Mouse (Mus musculus) ES-Bruce4 (cell line): ENCODE measurements around the gene Pld2.
"Not testable (repeated sequence)": the region's sequence is repeated elsewhere in the genome, so short reads cannot be mapped to it uniquely, and the experiment has no call there.

Experiments
- CTCF ChIP-seq: IDR thresholded peaks from one replicate; pipeline ENCODE4 v1.8.1; 2011; ENCODE audit warnings: low read depth, low read length
- EP300 ChIP-seq: IDR thresholded peaks from 2 replicates; pipeline ENCODE4 v1.6.1; 2011; ENCODE audit warnings: low read depth, low read length; ENCODE audit not compliant: insufficient read depth
- POLR2A ChIP-seq: IDR thresholded peaks from one replicate; pipeline ENCODE4 v1.8.1; 2011; ENCODE audit warnings: low read length; ENCODE audit not compliant: insufficient read depth

DNA sequence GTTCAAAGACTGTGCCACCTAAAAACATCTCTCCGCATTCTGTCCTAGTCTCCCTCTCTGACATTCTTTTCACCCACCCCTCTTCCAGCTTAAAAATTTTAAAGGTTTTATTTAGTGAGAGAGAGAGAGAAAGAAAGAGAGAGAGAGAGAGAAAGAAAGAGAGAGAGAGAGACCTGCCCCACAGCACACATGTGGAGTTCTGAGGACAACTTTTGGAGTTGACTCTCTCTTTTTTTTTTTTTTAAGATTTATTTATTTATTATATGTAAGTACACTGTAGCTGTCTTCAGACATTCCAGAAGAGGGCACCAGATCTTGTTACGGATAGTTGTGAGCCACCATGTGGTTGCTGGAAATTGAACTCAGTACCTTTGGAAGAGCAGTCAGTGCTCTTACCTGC lies 8.8 kb upstream of the Pld2 start:
- not testable (repeated sequence) for TF ChIP-seq CTCF, POLR2A, EP300
